Mouse (Mus musculus) spleen, adult 2 months (tissue): ENCODE results near the gene Wee2.

Source experiments
- CTCF ChIP-seq: fragments of 200-500 bp; IDR thresholded peaks from 2 replicates; pipeline ENCODE4 v1.5.1; 2011; ENCODE audit warnings: mild to moderate bottlenecking, inconsistent platforms; ENCODE audit not compliant: insufficient read depth, insufficient read length, insufficient replicate concordance; ENCODE audit errors: extremely low read depth
- POLR2A ChIP-seq: fragments of 200-500 bp; IDR thresholded peaks from 2 replicates; pipeline ENCODE4 v1.6.1; 2011; ENCODE audit warnings: low read depth, low read length, inconsistent platforms

DNA sequence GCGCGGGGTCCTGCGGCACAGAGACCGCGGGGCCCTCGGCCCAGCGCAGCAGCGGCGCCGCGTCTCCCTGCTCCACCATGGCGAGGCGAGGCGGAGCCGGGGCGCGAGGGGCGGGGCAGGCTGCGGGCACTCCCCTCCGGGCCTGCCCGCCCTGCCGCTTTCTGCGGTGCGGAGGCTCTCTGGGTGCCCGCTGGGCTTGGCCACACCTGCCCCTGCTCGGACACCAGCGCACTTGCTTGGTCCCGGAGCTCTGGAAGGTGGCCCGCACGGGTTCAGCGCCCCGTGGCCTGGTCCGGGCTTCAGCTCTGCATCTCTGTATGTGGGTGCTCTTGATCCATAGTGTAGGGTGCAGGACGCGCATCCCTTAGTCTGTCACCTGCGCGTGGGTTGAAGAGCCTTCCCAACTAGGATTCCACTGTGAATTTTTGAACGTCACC lies 2.8 kb upstream of the Wee2 start, which contains the start of gene E330009J07Rik:
- TF ChIP-seq CTCF = no peak
- peak; percentile 38 for TF ChIP-seq POLR2A
